Comparison of ENCODE assay signal across 25 mouse cellular contexts in genomic region chr1:179499257-179499656, GRCm38 (mm10). TPM values are rescaled to one million over a fixed set of nuclear protein-coding genes. Genes with fewer than 3 reads are reported as not detected.
A peak's percentile ranks its signal among the peaks of the same experiment; 100 is the strongest.
DNase-seq lines count a peak whose midpoint lies in the region; ATAC-seq lines count a peak whose summit lies in the region.
"Had no signal": no experiment of that assay in that cellular context is flagged by ENCODE, and none has a peak within 500 bp of the region (broad histone marks: within the 10 kb centered on the region; RNA-seq: fewer than 3 reads in every experiment).

No protein-coding gene starts in this region.

- H3K36me3 ChIP-seq in kidney, embryonic 15.5 days = no peaks in the 10 kb centered on the region
- H3K36me3 ChIP-seq in lung, embryonic 16.5 days (ENCODE audit: control insufficient read depth, insufficient read depth, low read length) = no peaks in the 10 kb centered on the region
- no peaks in the 10 kb centered on the region for H3K36me3 ChIP-seq in stomach, embryonic 15.5 days
- no peaks in the 10 kb centered on the region for H3K36me3 ChIP-seq in hindbrain, embryonic 14.5 days (replicated peaks; ENCODE audit: control insufficient read depth, insufficient read depth)
- H3K36me3 ChIP-seq: hindbrain, embryonic 10.5 days; limb, embryonic 13.5 days; midbrain, embryonic 13.5 days; neural tube, embryonic 13.5 days had no signal

- no peak for DNase-seq in kidney, postnatal 4 days
- no peak for DNase-seq in lung, adult 18-20 months
- no peak for DNase-seq in hindbrain, embryonic 14.5 days (ENCODE audit: low spot score)
- no peak for DNase-seq in urinary bladder, postnatal 14 days (ENCODE audit: low spot score)
- DNase-seq: adrenal gland, postnatal 10 days; cerebellum, adult 8-10 months; cerebellum, postnatal 36 days; gastrocnemius, postnatal 14 days; heart, postnatal 14 days; kidney, adult 11 months; kidney, postnatal 10 days; thymus, postnatal 4 days had no signal

- H3K27ac ChIP-seq in kidney, embryonic 15.5 days = peak overlapping the region; percentile 51; the same call in 1 of the 2 replicates
- H3K27ac ChIP-seq in lung, embryonic 16.5 days (ENCODE audit: low read length) = no peak overlapping the region
- H3K27ac ChIP-seq in stomach, embryonic 15.5 days = peak overlapping the region; percentile 38; the same call in 1 of the 2 replicates
- no peak overlapping the region for H3K27ac ChIP-seq in hindbrain, embryonic 14.5 days
- H3K27ac ChIP-seq: hindbrain, embryonic 10.5 days; left cerebral cortex, adult 2 months; limb, embryonic 13.5 days; macrophage; midbrain, embryonic 13.5 days; neural tube, embryonic 13.5 days had no signal

- H3K9ac ChIP-seq in kidney, embryonic 15.5 days = no peak overlapping the region
- H3K9ac ChIP-seq in lung, embryonic 16.5 days (ENCODE audit: low read length) = no peak overlapping the region
- no peak overlapping the region for H3K9ac ChIP-seq in stomach, embryonic 15.5 days
- no peak overlapping the region for H3K9ac ChIP-seq in hindbrain, embryonic 14.5 days
- H3K9ac ChIP-seq: limb, embryonic 13.5 days; midbrain, embryonic 13.5 days; neural tube, embryonic 13.5 days had no signal

- ATAC-seq in kidney, embryonic 15.5 days (replicated peaks; ENCODE audit: low FRiP score) = 0 out of 2 replicates have a peak, but pooled peaks have one; percentile 18
- peak; percentile 67 for ATAC-seq in lung, embryonic 16.5 days (ENCODE audit: low read depth)
- ATAC-seq in stomach, embryonic 15.5 days (ENCODE audit: insufficient read depth, low FRiP score, low read depth) = peak; percentile 47
- ATAC-seq in hindbrain, embryonic 14.5 days (ENCODE audit: low FRiP score) = no peak
- ATAC-seq: forebrain, embryonic 14.5 days; hindbrain, embryonic 16.5 days; midbrain, embryonic 13.5 days; Patski had no signal

- WGBS in kidney, embryonic 15.5 days = 72% methylated on average over 3 of the region's 3 CpGs
- 67% methylated on average over 3 of the region's 3 CpGs for WGBS in lung, embryonic 16.5 days
- 44% methylated on average over 3 of the region's 3 CpGs for WGBS in stomach, embryonic 15.5 days
- 92% methylated on average over 3 of the region's 3 CpGs for WGBS in hindbrain, embryonic 14.5 days

- H3K4me2 ChIP-seq in kidney, embryonic 15.5 days = no peak overlapping the region
- H3K4me2 ChIP-seq in lung, embryonic 16.5 days (ENCODE audit: low read depth, low read length) = no peak overlapping the region
- no peak overlapping the region for H3K4me2 ChIP-seq in stomach, embryonic 15.5 days
- no peak overlapping the region for H3K4me2 ChIP-seq in hindbrain, embryonic 14.5 days (replicated peaks)
- H3K4me2 ChIP-seq: limb, embryonic 13.5 days; liver, embryonic 11.5 days; midbrain, embryonic 13.5 days; neural tube, embryonic 13.5 days had no signal

- H3K9me3 ChIP-seq in kidney, embryonic 15.5 days (replicated peaks) = no peaks in the 10 kb centered on the region
- no peaks in the 10 kb centered on the region for H3K9me3 ChIP-seq in lung, embryonic 16.5 days (ENCODE audit: control insufficient read depth, low read length)
- no peaks in the 10 kb centered on the region for H3K9me3 ChIP-seq in stomach, embryonic 15.5 days
- H3K9me3 ChIP-seq in hindbrain, embryonic 14.5 days (ENCODE audit: control insufficient read depth, low read length) = no peaks in the 10 kb centered on the region
- H3K9me3 ChIP-seq: hindbrain, embryonic 10.5 days; limb, embryonic 13.5 days; midbrain, embryonic 13.5 days; neural tube, embryonic 13.5 days had no signal

- no peaks in the 10 kb centered on the region for H3K27me3 ChIP-seq in kidney, embryonic 15.5 days
- no peaks in the 10 kb centered on the region for H3K27me3 ChIP-seq in lung, embryonic 16.5 days (ENCODE audit: control insufficient read depth, insufficient read depth, low read depth, low read length)
- H3K27me3 ChIP-seq in stomach, embryonic 15.5 days (replicated peaks) = no peaks in the 10 kb centered on the region
- no peaks in the 10 kb centered on the region for H3K27me3 ChIP-seq in hindbrain, embryonic 14.5 days (ENCODE audit: control insufficient read depth, insufficient read depth, low read length)
- H3K27me3 ChIP-seq: limb, embryonic 13.5 days; midbrain, embryonic 13.5 days; neural tube, embryonic 13.5 days; Patski had no signal

- H3K4me3 ChIP-seq in kidney, embryonic 15.5 days (replicated peaks) = no peak overlapping the region
- no peak overlapping the region for H3K4me3 ChIP-seq in lung, embryonic 16.5 days (ENCODE audit: low read length)
- H3K4me3 ChIP-seq in stomach, embryonic 15.5 days (replicated peaks) = no peak overlapping the region
- H3K4me3 ChIP-seq in hindbrain, embryonic 14.5 days (replicated peaks; ENCODE audit: low read length) = no peak overlapping the region
- H3K4me3 ChIP-seq: hindbrain, embryonic 10.5 days; left cerebral cortex, adult 2 months; limb, embryonic 13.5 days; midbrain, embryonic 13.5 days; neural tube, embryonic 13.5 days had no signal

- no peaks in the 10 kb centered on the region for H3K4me1 ChIP-seq in kidney, embryonic 15.5 days
- H3K4me1 ChIP-seq in lung, embryonic 16.5 days (replicated peaks; ENCODE audit: control insufficient read depth, insufficient read depth, low read length) = no peaks in the 10 kb centered on the region
- H3K4me1 ChIP-seq in stomach, embryonic 15.5 days = no peaks in the 10 kb centered on the region
- H3K4me1 ChIP-seq in hindbrain, embryonic 14.5 days (replicated peaks; ENCODE audit: control insufficient read depth, insufficient read depth, low read length) = no peaks in the 10 kb centered on the region
- H3K4me1 ChIP-seq: hindbrain, embryonic 10.5 days; limb, embryonic 13.5 days; midbrain, embryonic 13.5 days; neural tube, embryonic 13.5 days had no signal

RNA-seq across cellular contexts. Expression of gene Smyd3, which starts 18.6 kb away (rescaled TPM):
- 19.3 and 21.8 TPM in 2 replicates for polyA plus RNA-seq in kidney, embryonic 15.5 days (2015; fragmentation: Nextera tagmentation; extraction: Ambion mirVana)
- polyA plus RNA-seq in lung, embryonic 16.5 days (2015; fragmentation: Nextera tagmentation; extraction: Ambion mirVana) = 16.8 and 19.1 TPM in 2 replicates
- 17.9 and 19.6 TPM in 2 replicates for polyA plus RNA-seq in stomach, embryonic 15.5 days (2015; fragmentation: Nextera tagmentation; extraction: Ambion mirVana)
- 25.4 and 28.2 TPM in 2 replicates for polyA plus RNA-seq in hindbrain, embryonic 14.5 days (2014; fragmentation: Nextera tagmentation; extraction: Ambion mirVana)

RNA-seq across cellular contexts. Expression of gene Tfb2m, which starts 46.8 kb away (rescaled TPM):
- 29.2 and 33.6 TPM in 2 replicates for polyA plus RNA-seq in kidney, embryonic 15.5 days (2015; fragmentation: Nextera tagmentation; extraction: Ambion mirVana)
- 32.0 and 33.6 TPM in 2 replicates for polyA plus RNA-seq in lung, embryonic 16.5 days (2015; fragmentation: Nextera tagmentation; extraction: Ambion mirVana)
- 26.8 and 30.1 TPM in 2 replicates for polyA plus RNA-seq in stomach, embryonic 15.5 days (2015; fragmentation: Nextera tagmentation; extraction: Ambion mirVana)
- polyA plus RNA-seq in hindbrain, embryonic 14.5 days (2014; fragmentation: Nextera tagmentation; extraction: Ambion mirVana) = 29.4 and 31.3 TPM in 2 replicates

RNA-seq across cellular contexts. Expression of gene Cnst, which starts 46.9 kb away (rescaled TPM):
- 13.8 and 15.1 TPM in 2 replicates for polyA plus RNA-seq in kidney, embryonic 15.5 days (2015; fragmentation: Nextera tagmentation; extraction: Ambion mirVana)
- polyA plus RNA-seq in lung, embryonic 16.5 days (2015; fragmentation: Nextera tagmentation; extraction: Ambion mirVana) = 18.0 and 18.9 TPM in 2 replicates
- polyA plus RNA-seq in stomach, embryonic 15.5 days (2015; fragmentation: Nextera tagmentation; extraction: Ambion mirVana) = 13.9 and 14.9 TPM in 2 replicates
- polyA plus RNA-seq in hindbrain, embryonic 14.5 days (2014; fragmentation: Nextera tagmentation; extraction: Ambion mirVana) = 26.4 and 32.5 TPM in 2 replicates

Comparison
In these comparisons a context has a peak if more than half of its experiments do, and no peak if none do; other contexts are left out.
1. H3K27ac ChIP-seq: peak in kidney, embryonic 15.5 days (single experiment) and stomach, embryonic 15.5 days (single experiment); none in lung, embryonic 16.5 days (single experiment) and hindbrain, embryonic 14.5 days (single experiment).